Mouse (Mus musculus) lung, embryonic 16.5 days (tissue): ENCODE measurements around the gene Ggct. TPM values are rescaled to one million over a fixed set of nuclear protein-coding genes. Genes with fewer than 3 reads are reported as not detected.

Experiments
- ATAC-seq: fragments of 200-750 bp; cut with Nextera tagmentation; 2 replicates; pipeline ENCODE4 v1.8.0; 2017; ENCODE audit warnings: low read depth, mild to moderate bottlenecking, moderate library complexity
- H3K27ac ChIP-seq: fragments of 300-500 bp; sonication (generic); 2 replicates; pipeline ENCODE4 v1.5.1; 2014; ENCODE audit warnings: mild to moderate bottlenecking, control low read depth, low read length
- H3K27me3 ChIP-seq: fragments of 300-500 bp; sonication (generic); 2 replicates; pipeline ENCODE4 v1.6.1; 2014; ENCODE audit warnings: low read depth, low read length, mixed read lengths; ENCODE audit not compliant: control insufficient read depth, insufficient read depth
- H3K36me3 ChIP-seq: fragments of 300-500 bp; sonication (generic); 2 replicates; pipeline ENCODE4 v1.6.1; 2014; ENCODE audit warnings: low read length; ENCODE audit not compliant: control insufficient read depth, insufficient read depth
- H3K4me1 ChIP-seq: fragments of 300-500 bp; sonication (generic); replicated peaks from 2 replicates; pipeline ENCODE4 v1.6.1; 2014; ENCODE audit warnings: low read length, mixed read lengths; ENCODE audit not compliant: control insufficient read depth, insufficient read depth
- H3K4me2 ChIP-seq: fragments of 300-500 bp; sonication (generic); 2 replicates; pipeline ENCODE4 v1.6.1; 2014; ENCODE audit warnings: low read depth, low read length, control low read depth
- H3K4me3 ChIP-seq: fragments of 300-500 bp; sonication (generic); 2 replicates; pipeline ENCODE4 v1.5.1; 2014; ENCODE audit warnings: mild to moderate bottlenecking, low read length, control low read depth
- H3K9ac ChIP-seq: fragments of 300-500 bp; sonication (generic); 2 replicates; pipeline ENCODE4 v1.6.1; 2014; ENCODE audit warnings: low read length, control low read depth
- H3K9me3 ChIP-seq: fragments of 300-500 bp; sonication (generic); 2 replicates; pipeline ENCODE4 v1.6.1; 2016; ENCODE audit warnings: low read length; ENCODE audit not compliant: control insufficient read depth
- WGBS: fragments of 180-500 bp; shearing (Covaris S2); extraction: QIAGEN DNeasy Blood & Tissue Kit; methylation state at CpG from one replicate; pipeline ENCODE4 v1.1.7; 2014; 5-methylcytosine and 5-hydroxymethylcytosine counted together
- polyA plus RNA-seq: library from polyadenylated mRNA; unstranded; fragments of >200 nt; fragmentation: Nextera tagmentation; extraction: Ambion mirVana; gene quantifications from 2 replicates; pipeline ENCODE4 v1.2.1, GENCODE M21; 2015

Ggct gene
- polyA plus RNA-seq, 1 experiment from 2014 or later, result 5.9 TPM

GRCm38 (mm10) chr6:55002438-55002837, 9.7 kb upstream of the Ggct start:
- WGBS, result 48% methylated on average over 4 of the region's 4 CpGs
- no peaks in the 10 kb centered on the region for H3K9me3 ChIP-seq
- H3K9ac ChIP-seq, result no peak overlapping the region
- no peak overlapping the region for H3K4me2 ChIP-seq
- no peak overlapping the region for H3K27ac ChIP-seq
- H3K4me3 ChIP-seq, result no peak overlapping the region
- H3K36me3 ChIP-seq, result no peaks in the 10 kb centered on the region
- H3K27me3 ChIP-seq, result no peaks in the 10 kb centered on the region
- peaks cover 2% of the 10 kb centered on the region; the same call in 1 of the 2 replicates for H3K4me1 ChIP-seq
- peak; percentile 80 for ATAC-seq

- Histone ChIP-seq H3K27ac (no peak overlapping the region), H3K9me3 (no peaks in the 10 kb centered on the region), H3K36me3 (no peaks in the 10 kb centered on the region), H3K9ac (no peak overlapping the region), H3K27me3 (no peaks in the 10 kb centered on the region), H3K4me1 (no peaks in the 10 kb centered on the region; the same call in 1 of the 2 replicates), H3K4me2 (no peak overlapping the region), H3K4me3 (no peak overlapping the region)
- ATAC-seq, result no peak
- WGBS, result 81% methylated on average over 4 of the region's 4 CpGs
Measured at GRCm38 (mm10) chr6:55001320-55001719, 8.6 kb upstream of the Ggct start.

- Histone ChIP-seq H3K4me1 (no peaks in the 10 kb centered on the region), H3K4me2 (no peak overlapping the region), H3K27me3 (no peaks in the 10 kb centered on the region), H3K36me3 (no peaks in the 10 kb centered on the region), H3K4me3 (no peak overlapping the region), H3K9me3 (no peaks in the 10 kb centered on the region), H3K9ac (no peak overlapping the region), H3K27ac (no peak overlapping the region)
- 71% methylated on average over 6 of the region's 6 CpGs for WGBS
- no peak for ATAC-seq
Measured at GRCm38 (mm10) chr6:54997726-54998125, 5.0 kb upstream of the Ggct start.

GRCm38 (mm10) chr6:54996361-54996760, 3.6 kb upstream of the Ggct start:
- no peak overlapping the region for H3K9ac ChIP-seq
- H3K9me3 ChIP-seq, result no peaks in the 10 kb centered on the region
- H3K4me1 ChIP-seq, result peaks cover 4% of the 10 kb centered on the region; the same call in 1 of the 2 replicates
- no peak for ATAC-seq
- no peaks in the 10 kb centered on the region for H3K36me3 ChIP-seq
- 89% methylated on average over 3 of the region's 3 CpGs for WGBS
- no peaks in the 10 kb centered on the region for H3K27me3 ChIP-seq
- no peak overlapping the region for H3K4me2 ChIP-seq
- no peak overlapping the region for H3K4me3 ChIP-seq
- no peak overlapping the region for H3K27ac ChIP-seq

DNA sequence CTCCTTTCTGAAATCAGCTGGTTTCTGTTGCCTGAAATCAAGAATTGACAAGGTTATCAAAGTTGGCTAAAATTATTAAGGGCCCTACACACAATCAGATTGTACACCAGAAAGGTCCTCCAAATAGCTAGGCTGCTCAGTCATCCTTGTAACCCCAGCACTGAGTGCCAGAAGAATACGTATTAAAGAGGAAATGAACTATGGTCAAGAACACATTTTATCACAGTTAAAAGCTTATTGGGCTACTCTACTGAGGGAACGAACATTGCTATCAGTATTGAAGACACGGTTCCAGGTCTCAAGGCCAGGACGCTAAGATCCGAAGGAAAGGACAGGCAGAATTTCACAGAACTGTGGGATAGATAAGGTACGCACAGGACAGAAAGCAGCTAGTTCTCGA, 609 bp downstream of the Ggct start:
- Histone ChIP-seq H3K27me3 (no peaks in the 10 kb centered on the region), H3K4me3 (peak overlapping the region; percentile 48), H3K9me3 (no peaks in the 10 kb centered on the region), H3K36me3 (no peaks in the 10 kb centered on the region), H3K4me1 (peaks cover 4% of the 10 kb centered on the region; the same call in 1 of the 2 replicates), H3K4me2 (peak overlapping the region; percentile 91), H3K9ac (peak overlapping the region; percentile 48), H3K27ac (no peak overlapping the region)
- WGBS, result 4% methylated on average over 7 of the region's 7 CpGs
- ATAC-seq, result no peak

DNA sequence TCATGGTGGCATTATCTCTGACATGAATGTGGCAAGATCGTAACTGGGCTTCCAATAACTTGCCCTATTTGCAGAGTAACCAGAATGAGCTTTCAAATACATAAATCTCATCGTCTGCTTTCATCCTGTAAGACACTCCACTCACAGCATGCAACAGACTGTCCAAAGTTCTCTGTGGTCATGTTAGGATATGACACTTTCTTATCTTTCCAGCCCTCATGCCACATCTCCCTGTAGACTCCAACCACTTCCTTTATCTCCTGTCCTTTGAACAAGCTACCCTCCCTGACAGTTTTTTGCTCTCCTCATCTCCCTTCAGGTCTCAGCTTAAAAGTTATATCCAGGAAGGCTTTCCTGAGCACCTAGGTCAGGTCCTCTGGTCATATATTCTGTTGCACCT, 1.6 kb downstream of the Ggct start:
- Histone ChIP-seq H3K4me3 (no peak overlapping the region), H3K4me1 (peaks cover 4% of the 10 kb centered on the region; the same call in 1 of the 2 replicates), H3K4me2 (no peak overlapping the region), H3K36me3 (no peaks in the 10 kb centered on the region), H3K27me3 (no peaks in the 10 kb centered on the region), H3K27ac (no peak overlapping the region), H3K9me3 (no peaks in the 10 kb centered on the region), H3K9ac (no peak overlapping the region)
- ATAC-seq, result no peak
- 66% methylated on average over 2 of the region's 2 CpGs for WGBS

- Histone ChIP-seq H3K4me3 (no peak overlapping the region), H3K27me3 (no peaks in the 10 kb centered on the region), H3K9ac (no peak overlapping the region), H3K9me3 (no peaks in the 10 kb centered on the region), H3K27ac (no peak overlapping the region), H3K4me2 (no peak overlapping the region), H3K36me3 (no peaks in the 10 kb centered on the region), H3K4me1 (peaks cover 4% of the 10 kb centered on the region; the same call in 1 of the 2 replicates)
- ATAC-seq, result no peak
- WGBS, result 88% methylated on average over 6 of the region's 6 CpGs
Measured at GRCm38 (mm10) chr6:54988141-54988540, 4.6 kb downstream of the Ggct start.

DNA sequence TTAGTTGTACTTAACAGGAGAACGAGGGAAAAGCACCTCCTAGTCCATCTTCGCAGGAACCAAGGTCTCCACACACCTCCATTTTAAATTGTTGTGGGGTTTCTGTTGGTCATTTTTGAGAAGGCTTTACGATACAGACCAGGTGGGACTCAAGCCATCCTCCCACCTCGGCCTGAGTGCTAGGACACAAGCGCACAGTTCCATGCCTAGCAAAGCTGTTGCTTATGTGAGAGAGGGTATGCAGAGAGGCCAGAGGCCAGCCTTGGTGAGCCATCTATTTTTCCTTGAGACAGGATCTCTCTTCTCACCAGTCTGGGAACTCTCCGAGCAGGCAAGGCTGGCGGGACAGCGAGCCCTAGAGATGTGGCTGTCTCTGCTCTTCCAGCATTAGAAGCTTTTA, 8.7 kb downstream of the Ggct start:
- ATAC-seq, result no peak
- no peaks in the 10 kb centered on the region for H3K36me3 ChIP-seq
- H3K9me3 ChIP-seq, result no peaks in the 10 kb centered on the region
- no peak overlapping the region for H3K4me3 ChIP-seq
- no peak overlapping the region for H3K4me2 ChIP-seq
- H3K27me3 ChIP-seq, result no peaks in the 10 kb centered on the region
- H3K27ac ChIP-seq, result no peak overlapping the region
- 89% methylated on average over 8 of the region's 8 CpGs for WGBS
- H3K9ac ChIP-seq, result no peak overlapping the region
- H3K4me1 ChIP-seq, result no peaks in the 10 kb centered on the region

DNA sequence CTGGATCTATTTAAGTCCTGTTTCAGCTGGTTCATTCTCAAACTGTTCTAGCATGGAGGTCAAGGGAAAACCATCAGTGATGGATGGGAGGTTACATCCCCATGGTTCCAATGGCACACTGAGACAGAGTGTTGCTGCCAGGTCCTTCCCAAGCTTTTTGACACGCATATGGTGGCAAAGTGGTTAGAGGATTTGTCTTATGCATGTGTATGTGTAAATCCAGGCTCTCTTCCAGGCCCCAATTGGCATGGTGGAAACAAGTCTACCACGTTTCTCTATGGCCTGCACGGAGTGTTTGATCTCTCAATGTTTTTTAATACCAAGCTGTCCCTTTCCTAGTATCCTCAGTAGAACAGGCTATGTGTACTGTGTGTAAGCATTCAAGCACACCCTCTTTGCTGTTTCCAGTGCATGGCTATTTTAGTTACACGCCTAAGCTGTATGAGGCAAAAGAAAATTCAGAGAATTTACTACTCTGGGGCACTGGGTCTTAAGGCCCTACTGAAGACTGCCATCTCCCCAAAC, 9.2 kb downstream of the Ggct start:
- Histone ChIP-seq H3K4me1 (no peaks in the 10 kb centered on the region), H3K9me3 (no peaks in the 10 kb centered on the region), H3K4me3 (no peak overlapping the region), H3K4me2 (no peak overlapping the region), H3K27ac (no peak overlapping the region), H3K27me3 (no peaks in the 10 kb centered on the region), H3K36me3 (no peaks in the 10 kb centered on the region), H3K9ac (no peak overlapping the region)
- 83% methylated on average over 4 of the region's 4 CpGs for WGBS
- ATAC-seq, result no peak

GRCm38 (mm10) chr6:54979426-54979825, 13.3 kb downstream of the Ggct start:
- Histone ChIP-seq H3K36me3 (no peaks in the 10 kb centered on the region), H3K27me3 (no peaks in the 10 kb centered on the region), H3K9me3 (no peaks in the 10 kb centered on the region), H3K4me3 (no peak overlapping the region), H3K27ac (no peak overlapping the region), H3K4me1 (no peaks in the 10 kb centered on the region), H3K4me2 (no peak overlapping the region), H3K9ac (no peak overlapping the region)
- WGBS, result 92% methylated on average over 6 of the region's 6 CpGs
- ATAC-seq, result no peak
